Mouse (Mus musculus) CH12.LX (cell line): ENCODE data around the gene Urod. TPM values are rescaled to one million over a fixed set of nuclear protein-coding genes. Genes with fewer than 3 reads are reported as not detected.

Experiments
- DNase-seq: peaks from one replicate; pipeline ENCODE4 v3.0.0-alpha.2; 2013; ENCODE audit errors: extremely low read depth
- H3K27ac ChIP-seq: 2 replicates; pipeline ENCODE4 v1.5.1; 2012; ENCODE audit warnings: low read depth, mild to moderate bottlenecking, control low read depth, moderate library complexity; ENCODE audit not compliant: insufficient read depth
- H3K27me3 ChIP-seq: replicated peaks from 2 replicates; pipeline ENCODE3; 2012; ENCODE audit warnings: inconsistent platforms
- H3K36me3 ChIP-seq, 2 experiments: replicated peaks in 1 of 2; 2 replicates each; pipeline versions ENCODE3 to v1.6.1; 2012; ENCODE audit warnings: inconsistent platforms in 1 of 2, low read length in 1 of 2, mild to moderate bottlenecking in 1 of 2, mixed read lengths in 1 of 2, moderate library complexity in 1 of 2; ENCODE audit not compliant: control insufficient read depth in 1 of 2, insufficient read depth in 1 of 2
- H3K4me1 ChIP-seq, 2 experiments: 2 replicates each; pipeline ENCODE4 v1.6.1; 2012; ENCODE audit warnings: inconsistent platforms in 1 of 2, moderate library complexity in 1 of 2; ENCODE audit not compliant: insufficient read depth in 2 of 2, control insufficient read depth in 1 of 2
- H3K4me2 ChIP-seq: 2 replicates; pipeline ENCODE4 v1.6.1; 2012; ENCODE audit warnings: low read depth, mild to moderate bottlenecking, control low read depth; ENCODE audit not compliant: poor library complexity, insufficient read depth, severe bottlenecking
- H3K4me3 ChIP-seq, 3 experiments: fragments of 150-350 bp in 1 of 3; sonication (generic) in 1 of 3; replicated peaks in 1 of 3; 2 replicates each; pipeline versions ENCODE3 to v1.5.1; 2011 to 2012; ENCODE audit warnings: low read depth in 2 of 3, low read length in 2 of 3, mild to moderate bottlenecking in 2 of 3, moderate library complexity in 2 of 3, control low read depth in 1 of 3, improper control_type of control experiment in 1 of 3, inconsistent platforms in 1 of 3, mixed read lengths in 1 of 3; ENCODE audit not compliant: poor library complexity in 1 of 3
- H3K79me2 ChIP-seq: replicated peaks from 2 replicates; pipeline ENCODE4 v1.6.1; 2012; ENCODE audit warnings: mild to moderate bottlenecking, moderate library complexity; ENCODE audit not compliant: control insufficient read depth, poor library complexity, insufficient read depth, severe bottlenecking; ENCODE audit errors: extremely low read depth
- H3K9ac ChIP-seq: 2 replicates; pipeline ENCODE4 v1.6.1; 2012; ENCODE audit warnings: low read depth, mild to moderate bottlenecking, control low read depth, moderate library complexity; ENCODE audit not compliant: insufficient read depth
- H3K9me3 ChIP-seq: replicated peaks from 2 replicates; pipeline ENCODE3; 2012; ENCODE audit warnings: low read length, inconsistent platforms, mixed read lengths
- CHD1 ChIP-seq: IDR thresholded peaks from 2 replicates; pipeline ENCODE4 v1.6.1; 2012; ENCODE audit warnings: low read depth, low read length, improper control_type of control experiment, inconsistent platforms
- ELF1 ChIP-seq: IDR thresholded peaks from 2 replicates; pipeline ENCODE4 v1.6.1; 2014; ENCODE audit warnings: low read depth, mild to moderate bottlenecking, inconsistent platforms, low read length, improper control_type of control experiment
- EP300 ChIP-seq: IDR thresholded peaks from 2 replicates; pipeline ENCODE4 v1.6.1; 2011; ENCODE audit warnings: low read length, improper control_type of control experiment
- ETS1 ChIP-seq: conservative IDR thresholded peaks from 2 replicates; pipeline ENCODE4 v1.6.1; 2012; ENCODE audit warnings: low read depth, mild to moderate bottlenecking, inconsistent platforms, low read length, improper control_type of control experiment, moderate library complexity
- GABPA ChIP-seq: IDR thresholded peaks from 2 replicates; pipeline ENCODE4 v1.6.1; 2012; ENCODE audit warnings: low read depth, low read length, improper control_type of control experiment, inconsistent platforms; ENCODE audit not compliant: insufficient replicate concordance
- IRF4 ChIP-seq: IDR thresholded peaks from 2 replicates; pipeline ENCODE4 v1.6.1; 2014; ENCODE audit warnings: low read depth, mild to moderate bottlenecking, inconsistent platforms, low read length, improper control_type of control experiment
- JUN ChIP-seq: IDR thresholded peaks from 2 replicates; pipeline ENCODE4 v1.6.1; 2011; ENCODE audit warnings: low read depth, mild to moderate bottlenecking, low read length, improper control_type of control experiment, moderate library complexity; ENCODE audit not compliant: insufficient read depth
- JUND ChIP-seq: conservative IDR thresholded peaks from 2 replicates; pipeline ENCODE4 v1.6.1; 2011; ENCODE audit warnings: low read depth, low read length, improper control_type of control experiment
- KAT2A ChIP-seq: IDR thresholded peaks from 2 replicates; pipeline ENCODE4 v1.6.1; 2012; ENCODE audit warnings: low read length, improper control_type of control experiment, inconsistent platforms; ENCODE audit not compliant: insufficient replicate concordance
- MAFK ChIP-seq: IDR thresholded peaks from 2 replicates; pipeline ENCODE4 v1.6.1; 2011; ENCODE audit warnings: low read length, improper control_type of control experiment; ENCODE audit not compliant: insufficient replicate concordance
- MAX ChIP-seq: IDR thresholded peaks from 2 replicates; pipeline ENCODE4 v1.6.1; 2011; ENCODE audit warnings: low read length, improper control_type of control experiment
- MAZ ChIP-seq: IDR thresholded peaks from 2 replicates; pipeline ENCODE4 v1.6.1; 2012; ENCODE audit warnings: low read depth, mild to moderate bottlenecking, inconsistent platforms, low read length, improper control_type of control experiment, moderate library complexity
- MEF2A ChIP-seq: IDR thresholded peaks from 2 replicates; pipeline ENCODE4 v1.6.1; 2014; ENCODE audit warnings: low read depth, mild to moderate bottlenecking, inconsistent platforms, low read length, improper control_type of control experiment, borderline replicate concordance
- MYC ChIP-seq: IDR thresholded peaks from 2 replicates; pipeline ENCODE4 v1.6.1; 2011; ENCODE audit warnings: low read depth, mild to moderate bottlenecking, improper control_type of control experiment, low read length
- NELFE ChIP-seq: IDR thresholded peaks from 2 replicates; pipeline ENCODE4 v1.6.1; 2011; ENCODE audit warnings: low read depth, low read length, improper control_type of control experiment
- NRF1 ChIP-seq: IDR thresholded peaks from 2 replicates; pipeline ENCODE4 v1.6.1; 2014; ENCODE audit warnings: low read depth, mild to moderate bottlenecking, inconsistent platforms, low read length, improper control_type of control experiment, moderate library complexity
- PAX5 ChIP-seq: IDR thresholded peaks from 2 replicates; pipeline ENCODE4 v1.6.1; 2012; ENCODE audit warnings: low read length, inconsistent platforms, mixed read lengths
- POLR2A ChIP-seq: IDR thresholded peaks from 2 replicates; pipeline ENCODE4 v1.6.1; 2011; ENCODE audit warnings: low read depth, mild to moderate bottlenecking, improper control_type of control experiment, low read length
- POLR2AphosphoS2 ChIP-seq: IDR thresholded peaks from 2 replicates; pipeline ENCODE4 v1.6.1; 2011; ENCODE audit warnings: low read depth, low read length, improper control_type of control experiment
- RAD21 ChIP-seq: IDR thresholded peaks from 2 replicates; pipeline ENCODE4 v1.6.1; 2011; ENCODE audit warnings: low read depth, mild to moderate bottlenecking, low read length, improper control_type of control experiment, moderate library complexity
- RCOR1 ChIP-seq: conservative IDR thresholded peaks from 2 replicates; pipeline ENCODE4 v1.6.1; 2012; ENCODE audit warnings: low read depth, mild to moderate bottlenecking, inconsistent platforms, low read length, improper control_type of control experiment
- TBP ChIP-seq: conservative IDR thresholded peaks from 2 replicates; pipeline ENCODE4 v1.6.1; 2011; ENCODE audit warnings: low read depth, low read length, improper control_type of control experiment
- TCF12 ChIP-seq: IDR thresholded peaks from 2 replicates; pipeline ENCODE4 v1.6.1; 2014; ENCODE audit warnings: low read depth, mild to moderate bottlenecking, inconsistent platforms, low read length, improper control_type of control experiment
- USF1 ChIP-seq: IDR thresholded peaks from 2 replicates; pipeline ENCODE4 v1.6.1; 2014; ENCODE audit warnings: low read depth, mild to moderate bottlenecking, inconsistent platforms, low read length, improper control_type of control experiment
- ZC3H11A ChIP-seq: IDR thresholded peaks from 2 replicates; pipeline ENCODE4 v1.6.1; 2012; ENCODE audit warnings: low read depth, mild to moderate bottlenecking, inconsistent platforms, low read length, improper control_type of control experiment
- ZKSCAN1 ChIP-seq: IDR thresholded peaks from 2 replicates; pipeline ENCODE4 v1.6.1; 2012; ENCODE audit warnings: low read depth, inconsistent platforms, low read length, improper control_type of control experiment, borderline replicate concordance
- ZMIZ1 ChIP-seq: IDR thresholded peaks from 2 replicates; pipeline ENCODE4 v1.6.1; 2012; ENCODE audit warnings: low read depth, mild to moderate bottlenecking, inconsistent platforms, low read length, improper control_type of control experiment
- ZNF384 ChIP-seq: IDR thresholded peaks from 2 replicates; pipeline ENCODE4 v1.6.1; 2012; ENCODE audit warnings: low read depth, low read length, improper control_type of control experiment, inconsistent platforms
- dilution Hi-C: fragments of 300-500 bp; cut with MboI; formaldehyde crosslinking; loops from 2 replicates; pipeline ENCODE4 v1.14.3; 2020; ENCODE audit warnings: low sequenced_read_pairs; ENCODE audit not compliant: extremely low pct_unique_long_range_greater_than_20kb, extremely low pct_ligation_motif_present
- in situ Hi-C: fragments of 300-500 bp; cut with MboI; formaldehyde crosslinking; loops from 3 replicates; pipeline ENCODE4 v1.14.3; 2019; ENCODE audit warnings: low sequenced_read_pairs, low pct_ligation_motif_present, low pct_unique_long_range_greater_than_20kb, mixed read lengths
- polyA plus RNA-seq: library from polyadenylated mRNA; unstranded; fragments of >175 nt; gene quantifications from 2 replicates; pipeline ENCODE4 v1.2.1, GENCODE M21; 2012; ENCODE audit warnings: low read depth; ENCODE audit not compliant: insufficient read length
- total RNA-seq, 2 experiments: library from RNA; depleted of rRNA; stranded (reverse); fragments of 300-350 nt in 1 of 2; fragments of >200 nt in 1 of 2; gene quantifications; 2 replicates each; pipeline ENCODE4 v1.2.3; 2012 to 2014

Urod gene
- total and polyA plus RNA-seq, 3 experiments, result 57.7 to 82.1 (median 66.4) TPM

GRCm38 (mm10) chr4:116989731-116990130 is 4.5 kb downstream of the Urod start:
- no peaks in the 10 kb centered on the region for H3K9me3 ChIP-seq
- H3K27ac ChIP-seq, result no peak overlapping the region
- no peak overlapping the region for H3K9ac ChIP-seq
- no peaks in the 10 kb centered on the region for H3K79me2 ChIP-seq
- peaks cover 0 to 22% of the 10 kb centered on the region in 2 experiments; a peak in 2 of 4 replicates for H3K4me1 ChIP-seq
- H3K36me3 ChIP-seq, result peaks cover 12 to 42% of the 10 kb centered on the region in 2 experiments
- no peak overlapping the region for H3K4me2 ChIP-seq
- TF ChIP-seq POLR2AphosphoS2 (no peak), MAFK (no peak), ZC3H11A (no peak), GABPA (no peak), EP300 (no peak), NELFE (no peak), RAD21 (no peak), KAT2A (no peak), JUND (no peak), IRF4 (no peak), MAX (no peak), ZKSCAN1 (no peak), ETS1 (no peak), POLR2A (no peak), PAX5 (no peak), MAZ (no peak), TCF12 (no peak), CHD1 (no peak), RCOR1 (no peak), NRF1 (no peak)
- dilution Hi-C loops (no loop called here), in situ Hi-C loops (loop anchor here (5.0 kb wide), 1 partner anchor 167 kb away; the partner anchor contains the start of gene Hpdl)
- no peak overlapping the region for H3K4me3 ChIP-seq
- no peak for DNase-seq
- H3K27me3 ChIP-seq, result no peaks in the 10 kb centered on the region

- H3K27ac ChIP-seq, result no peak overlapping the region
- DNase-seq, result no peak
- H3K4me1 ChIP-seq, result peaks cover 0 to 7% of the 10 kb centered on the region in 2 experiments; a peak in 2 of 4 replicates
- H3K79me2 ChIP-seq, result no peaks in the 10 kb centered on the region
- no peaks in the 10 kb centered on the region for H3K9me3 ChIP-seq
- H3K4me3 ChIP-seq, result no peak overlapping the region
- TF ChIP-seq TBP (no peak), NRF1 (no peak), USF1 (no peak), ETS1 (no peak), JUND (no peak), ELF1 (no peak), MYC (no peak), EP300 (no peak), RCOR1 (no peak), ZNF384 (no peak), KAT2A (no peak), ZKSCAN1 (no peak), ZMIZ1 (no peak), MEF2A (no peak), JUN (no peak), PAX5 (no peak)
- in situ Hi-C loops, result no loop called here
- dilution Hi-C loops, result no loop called here
- H3K27me3 ChIP-seq, result no peaks in the 10 kb centered on the region
- peaks cover 9 to 36% of the 10 kb centered on the region in 2 experiments for H3K36me3 ChIP-seq
- no peak overlapping the region for H3K4me2 ChIP-seq
- H3K9ac ChIP-seq, result no peak overlapping the region
Observed at GRCm38 (mm10) chr4:116987122-116987456, 7.1 kb downstream of the Urod start.
